Mouse (Mus musculus) pancreas, adult 10 weeks (tissue): ENCODE data around the gene Lgalsl. TPM values are rescaled to one million over a fixed set of nuclear protein-coding genes. Genes with fewer than 3 reads are reported as not detected.

Experiments
- polyA plus RNA-seq: library from polyadenylated mRNA; stranded (reverse); fragments of 350-450 nt; fragmentation: Illumina TruSeq; extraction: RNeasy Lipid Tissue Mini Kit (QIAGEN cat#74804); gene quantifications from one replicate; pipeline ENCODE4 v1.2.3, GENCODE M21; 2015; ENCODE audit warnings: low read depth, low replicate concordance; ENCODE audit not compliant: insufficient read depth

The Lgalsl gene
- 6.7 TPM for polyA plus RNA-seq

GRCm38 (mm10) chr11:20830686-20831505 lies at the start of gene Lgalsl:
TSS of gene Lgalsl (minus strand) at chr11:20831056.

Other genes starting within 250 kb of the Lgalsl start
- 10.2 TPM for gene Aftph, start 89.5 kb downstream of the Lgalsl start, polyA plus RNA-seq